Mouse (Mus musculus) kidney, postnatal 36 days (tissue): ENCODE data around the gene Rasa4.
"Not testable (repeated sequence)": the region's sequence is repeated elsewhere in the genome, so short reads cannot be mapped to it uniquely, and the experiment has no call there.

Experiments
- DNase-seq, 2 experiments: peaks; one replicate each; pipeline ENCODE4 v3.0.0; 2021 to 2022; ENCODE audit warnings: mixed read lengths in 2 of 2

Rasa4 gene

GRCm38 (mm10) chr5:136069411-136069810 lies 14.3 kb upstream of the Rasa4 start:
- DNase-seq: no peak

- DNase-seq: no peak
Measured at GRCm38 (mm10) chr5:136073051-136073450, 10.7 kb upstream of the Rasa4 start.

- DNase-seq: no peak
Measured at GRCm38 (mm10) chr5:136073526-136073925, 10.2 kb upstream of the Rasa4 start.

GRCm38 (mm10) chr5:136075076-136075475 lies 8.6 kb upstream of the Rasa4 start:
- DNase-seq: no peak

- DNase-seq: peak in 1 of 2 experiments; percentile 39
Measured at GRCm38 (mm10) chr5:136076284-136076683, 7.4 kb upstream of the Rasa4 start.

GRCm38 (mm10) chr5:136077001-136077550 lies 6.6 kb upstream of the Rasa4 start:
- peak; percentile 40 to 47 for DNase-seq

- no peak for DNase-seq
Measured at GRCm38 (mm10) chr5:136078136-136078535, 5.6 kb upstream of the Rasa4 start.

GRCm38 (mm10) chr5:136082345-136082744 lies 1.4 kb upstream of the Rasa4 start:
- DNase-seq: no peak

- peak in 1 of 2 experiments; percentile 38 for DNase-seq
Measured at GRCm38 (mm10) chr5:136084144-136084881, 597 bp downstream of the Rasa4 start.

GRCm38 (mm10) chr5:136084891-136085651 lies 1.4 kb downstream of the Rasa4 start:
- DNase-seq: peak in 1 of 2 experiments; percentile 41

- DNase-seq: no peak
Measured at GRCm38 (mm10) chr5:136086290-136086689, 2.6 kb downstream of the Rasa4 start.

GRCm38 (mm10) chr5:136088821-136089575 lies 5.3 kb downstream of the Rasa4 start:
- DNase-seq: peak in 1 of 2 experiments; percentile 50

GRCm38 (mm10) chr5:136091927-136092326 lies 8.2 kb downstream of the Rasa4 start:
- DNase-seq: no peak

- DNase-seq: no peak
Measured at GRCm38 (mm10) chr5:136094249-136095010, 10.7 kb downstream of the Rasa4 start.

GRCm38 (mm10) chr5:136095089-136095488 lies 11.4 kb downstream of the Rasa4 start:
- DNase-seq: no peak

- peak; percentile 75 for DNase-seq
Measured at GRCm38 (mm10) chr5:136098536-136098935, 14.8 kb downstream of the Rasa4 start.

- DNase-seq: peak; percentile 72 to 85
Measured at GRCm38 (mm10) chr5:136102099-136102820, 18.5 kb downstream of the Rasa4 start.

GRCm38 (mm10) chr5:136104511-136104910 lies 20.8 kb downstream of the Rasa4 start:
- peak in 1 of 2 experiments; percentile 42 for DNase-seq

- DNase-seq: no peak
Measured at GRCm38 (mm10) chr5:136108486-136108885, 24.8 kb downstream of the Rasa4 start.

GRCm38 (mm10) chr5:136109042-136109441 lies 25.3 kb downstream of the Rasa4 start:
- DNase-seq: no peak

- DNase-seq: not testable (repeated sequence)
Measured at GRCm38 (mm10) chr5:136113546-136113945, 29.8 kb downstream of the Rasa4 start.
